Mouse (Mus musculus) brain, embryonic 14.5 days (tissue): Measurements from ENCODE around the gene Arid2. TPM values are rescaled to one million over a fixed set of nuclear protein-coding genes. Genes with fewer than 3 reads are reported as not detected.

Experiments used
- DNase-seq: peaks from one replicate; pipeline ENCODE4 v3.0.0-alpha.2; 2011; ENCODE audit warnings: low read depth
- CTCF ChIP-seq: fragments of 200-500 bp; IDR thresholded peaks from 2 replicates; pipeline ENCODE4 v1.5.1; 2012; ENCODE audit warnings: inconsistent platforms, mild to moderate bottlenecking, moderate library complexity, borderline replicate concordance; ENCODE audit not compliant: insufficient read depth, insufficient read length; ENCODE audit errors: extremely low read depth
- POLR2A ChIP-seq: fragments of 200-500 bp; IDR thresholded peaks from 2 replicates; pipeline ENCODE4 v1.6.1; 2012; ENCODE audit warnings: mild to moderate bottlenecking, inconsistent platforms, borderline replicate concordance; ENCODE audit not compliant: poor library complexity, insufficient read depth, insufficient read length, severe bottlenecking; ENCODE audit errors: extremely low read depth
- polyA plus RNA-seq: library from polyadenylated mRNA; depleted of rRNA; stranded (reverse); fragments of >200 nt; gene quantifications from 2 replicates; pipeline ENCODE4 v1.2.3, GENCODE M21; 2012

Arid2 gene
- polyA plus RNA-seq, 1 experiment: 44.2 TPM

GRCm38 (mm10) chr15:96274341-96274740 is 13.0 kb upstream of the Arid2 start:
- no peak for TF ChIP-seq POLR2A
- no peak for TF ChIP-seq CTCF
- DNase-seq: no peak

- DNase-seq: no peak
- no peak for TF ChIP-seq CTCF
- TF ChIP-seq POLR2A: no peak
These were observed 12.1 kb upstream of the Arid2 start for GRCm38 (mm10) chr15:96275198-96275597.

- no peak for TF ChIP-seq CTCF
These were observed 11.4 kb upstream of the Arid2 start for GRCm38 (mm10) chr15:96275810-96276493.

GRCm38 (mm10) chr15:96277061-96277460 is 10.3 kb upstream of the Arid2 start:
- TF ChIP-seq POLR2A (no peak), CTCF (no peak)
- no peak for DNase-seq

More at GRCm38 (mm10) chr15:96275810-96276493, 11.4 kb upstream of the Arid2 start:
- DNase-seq: no peak

GRCm38 (mm10) chr15:96281236-96281635 is 6.1 kb upstream of the Arid2 start:
- no peak for DNase-seq
- no peak for TF ChIP-seq POLR2A
- TF ChIP-seq CTCF: no peak

GRCm38 (mm10) chr15:96283141-96283540 is 4.2 kb upstream of the Arid2 start:
- DNase-seq: peak; percentile 52
- no peak for TF ChIP-seq CTCF
- no peak for TF ChIP-seq POLR2A

GRCm38 (mm10) chr15:96283920-96284431 is 3.3 kb upstream of the Arid2 start:
- peak; percentile 84 for DNase-seq
- TF ChIP-seq CTCF (no peak), POLR2A (no peak)

GRCm38 (mm10) chr15:96284711-96285322 is 2.5 kb upstream of the Arid2 start:
- DNase-seq: peak; percentile 77
- no peak for TF ChIP-seq CTCF
- no peak for TF ChIP-seq POLR2A

- DNase-seq: peak; percentile 97
- no peak for TF ChIP-seq CTCF
- peak; percentile 80 for TF ChIP-seq POLR2A
These were observed 1.8 kb upstream of the Arid2 start for GRCm38 (mm10) chr15:96285323-96286014.

- TF ChIP-seq POLR2A: peak; percentile 73
- peak; percentile 79 for TF ChIP-seq CTCF
- DNase-seq: peak; percentile 97
These were observed 1.0 kb upstream of the Arid2 start for GRCm38 (mm10) chr15:96286015-96286934.

- DNase-seq: no peak
- TF ChIP-seq POLR2A (no peak; the same call in 1 of the 2 replicates), CTCF (no peak)
These were observed 404 bp upstream of the Arid2 start for GRCm38 (mm10) chr15:96286935-96287292.
